Mouse (Mus musculus) cortical plate, adult 2 months (tissue): ENCODE data around the gene Spata31d1b.

Source experiments
- CTCF ChIP-seq: fragments of 200-500 bp; IDR thresholded peaks from 2 replicates; pipeline ENCODE4 v1.5.1; 2011; ENCODE audit warnings: mild to moderate bottlenecking, control low read depth, low read length; ENCODE audit not compliant: insufficient read depth; ENCODE audit errors: extremely low read depth
- POLR2A ChIP-seq: fragments of 200-500 bp; IDR thresholded peaks from 2 replicates; pipeline ENCODE4 v1.6.1; 2011; ENCODE audit warnings: mild to moderate bottlenecking, low read length, control low read depth; ENCODE audit not compliant: insufficient read depth; ENCODE audit errors: extremely low read depth

DNA sequence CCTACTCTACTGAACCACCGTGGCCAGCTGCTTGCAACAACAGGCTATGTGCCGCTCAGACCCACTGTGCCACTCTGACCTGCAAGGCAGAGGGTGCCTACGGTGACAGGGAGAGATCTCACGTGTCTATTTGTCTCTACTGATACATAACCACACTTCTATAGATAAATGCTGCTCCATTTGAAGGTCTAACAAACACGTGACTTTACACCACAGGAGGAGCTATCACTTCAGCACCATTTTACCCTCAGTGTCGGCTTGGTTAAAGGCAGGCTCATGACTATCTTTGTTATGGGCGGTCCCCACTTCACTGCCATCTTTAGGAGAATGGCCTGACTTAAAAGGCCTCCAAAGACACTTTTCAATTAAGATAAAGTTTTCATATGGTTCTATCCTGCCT is 29.5 kb upstream of the Spata31d1b start:
- no peak for TF ChIP-seq CTCF
- TF ChIP-seq POLR2A, result no peak
